8 mouse cellular contexts compared by ENCODE assay signal in the genomic region with DNA sequence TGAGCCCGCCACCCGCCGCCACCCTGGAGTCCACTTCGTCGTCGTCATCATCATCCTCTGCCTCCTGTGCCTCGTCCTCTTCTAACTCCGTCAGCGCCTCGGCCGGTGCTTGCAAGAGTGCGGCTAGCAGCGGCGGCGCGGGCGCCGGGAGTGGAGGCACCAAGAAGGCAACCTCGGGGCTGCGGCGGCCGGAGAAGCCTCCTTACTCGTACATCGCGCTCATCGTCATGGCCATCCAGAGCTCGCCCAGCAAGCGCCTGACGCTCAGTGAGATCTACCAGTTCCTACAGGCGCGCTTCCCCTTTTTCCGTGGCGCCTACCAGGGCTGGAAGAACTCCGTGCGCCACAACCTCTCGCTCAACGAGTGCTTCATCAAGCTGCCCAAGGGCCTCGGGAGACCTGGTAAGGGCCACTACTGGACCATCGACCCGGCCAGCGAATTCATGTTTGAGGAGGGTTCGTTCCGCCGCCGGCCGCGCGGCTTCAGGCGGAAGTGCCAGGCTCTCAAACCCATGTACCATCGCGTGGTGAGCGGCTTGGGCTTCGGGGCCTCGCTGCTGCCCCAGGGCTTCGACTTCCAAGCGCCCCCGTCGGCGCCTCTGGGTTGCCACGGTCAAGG. TPM values are rescaled to one million over a fixed set of nuclear protein-coding genes. Genes with fewer than 3 reads are reported as not detected.
DNase-seq lines count a peak whose midpoint lies in the region; ATAC-seq and TF ChIP-seq lines count a peak whose summit lies in the region.

No protein-coding gene starts in this region.

- H3K4me3 ChIP-seq in heart, embryonic 12.5 days, result peak overlapping the region; percentile 58
- H3K4me3 ChIP-seq in liver, embryonic 12.5 days, result peak overlapping the region; percentile 38

- DNase-seq in kidney, postnatal 10 days, result peak; percentile 41
- no peak for DNase-seq in kidney, adult 9 months
- DNase-seq in brain, embryonic 14.5 days (ENCODE audit: low read depth), result peak; percentile 60
- peak; percentile 53 for DNase-seq in retina, postnatal 1 day
- DNase-seq in left cerebral cortex, postnatal 25 days (ENCODE audit: low spot score in 2 of 2), result no peak
- no peak for DNase-seq in ovary, adult 18-20 months (ENCODE audit: low spot score)

- H3K4me2 ChIP-seq in heart, embryonic 12.5 days, result peak overlapping the region; percentile 96
- peak overlapping the region; percentile 61 for H3K4me2 ChIP-seq in liver, embryonic 12.5 days

- peaks cover 34% of the 10 kb centered on the region for H3K4me1 ChIP-seq in heart, embryonic 12.5 days (replicated peaks)
- H3K4me1 ChIP-seq in liver, embryonic 12.5 days, result peaks cover 5% of the 10 kb centered on the region; the same call in 1 of the 2 replicates

- intact Hi-C loops in left cerebral cortex, postnatal 25 days (cut with DNase I), result loop anchor here (5.0 kb wide), 1 partner anchor 181 kb away; a partner anchor contains a TSS

- H3K36me3 ChIP-seq in heart, embryonic 12.5 days, result no peaks in the 10 kb centered on the region
- no peaks in the 10 kb centered on the region for H3K36me3 ChIP-seq in liver, embryonic 12.5 days

- TF ChIP-seq CTCF in brain, embryonic 14.5 days (IDR thresholded peaks at IDR 0.05; ENCODE audit: borderline replicate concordance, extremely low read depth, insufficient read depth, insufficient read length), result no peak

- no peaks in the 10 kb centered on the region for H3K9me3 ChIP-seq in heart, embryonic 12.5 days (replicated peaks)
- no peaks in the 10 kb centered on the region for H3K9me3 ChIP-seq in liver, embryonic 12.5 days (replicated peaks)

- peaks cover 96% of the 10 kb centered on the region for H3K27me3 ChIP-seq in heart, embryonic 12.5 days (replicated peaks)
- peaks cover 100% of the 10 kb centered on the region for H3K27me3 ChIP-seq in liver, embryonic 12.5 days (replicated peaks)

- no peak overlapping the region for H3K27ac ChIP-seq in heart, embryonic 12.5 days (ENCODE audit: poor library complexity, severe bottlenecking)
- no peak overlapping the region for H3K27ac ChIP-seq in liver, embryonic 12.5 days

- peak overlapping the region; percentile 51 for H3K9ac ChIP-seq in heart, embryonic 12.5 days
- no peak overlapping the region for H3K9ac ChIP-seq in liver, embryonic 12.5 days

- no peak for TF ChIP-seq POLR2A in brain, embryonic 14.5 days (IDR thresholded peaks at IDR 0.05; ENCODE audit: borderline replicate concordance, extremely low read depth, insufficient read depth, insufficient read length, poor library complexity, severe bottlenecking)

- ATAC-seq in heart, embryonic 12.5 days (ENCODE audit: insufficient number of reproducible peaks, low FRiP score), result 0 out of 2 replicates have a peak, but pooled peaks have one; percentile 1
- ATAC-seq in liver, embryonic 12.5 days, result no peak

- under 1% methylated on average over 59 of the region's 60 CpGs for whole genome bisulfite sequencing in heart, embryonic 12.5 days
- WGBS in liver, embryonic 12.5 days (ENCODE audit: insufficient replicate concordance), result under 1% methylated on average over 59 of the region's 60 CpGs

RNA-seq across cellular contexts. Expression of a gene that starts 0.7 kb away (rescaled TPM):
- 10.9 and 12.5 TPM in 2 replicates for polyA plus RNA-seq in brain, embryonic 14.5 days (2012; rRNA removed)
- polyA plus RNA-seq in heart, embryonic 12.5 days (2016; fragmentation: Nextera tagmentation; extraction: Ambion mirVana), result 0.18 TPM in 1 of 2 replicates, not detected in the other
- 0.28 and 0.45 TPM in 2 replicates for polyA plus RNA-seq in liver, embryonic 12.5 days (2016; fragmentation: Nextera tagmentation; extraction: Ambion mirVana)
- 1 to 10 TPM; 5.1 TPM for total RNA-seq in left cerebral cortex, postnatal 25 days (2021)

Comparison
In these comparisons a context has a peak if more than half of its experiments do, and no peak if none do; other contexts are left out.
1. DNase-seq: peak in kidney, postnatal 10 days (single experiment), brain, embryonic 14.5 days (single experiment) and retina, postnatal 1 day (single experiment); none in kidney, adult 9 months (single experiment), left cerebral cortex, postnatal 25 days (0 of 2) and ovary, adult 18-20 months (single experiment).